Mouse (Mus musculus): ENCODE results near the gene Pax7.

DNA sequence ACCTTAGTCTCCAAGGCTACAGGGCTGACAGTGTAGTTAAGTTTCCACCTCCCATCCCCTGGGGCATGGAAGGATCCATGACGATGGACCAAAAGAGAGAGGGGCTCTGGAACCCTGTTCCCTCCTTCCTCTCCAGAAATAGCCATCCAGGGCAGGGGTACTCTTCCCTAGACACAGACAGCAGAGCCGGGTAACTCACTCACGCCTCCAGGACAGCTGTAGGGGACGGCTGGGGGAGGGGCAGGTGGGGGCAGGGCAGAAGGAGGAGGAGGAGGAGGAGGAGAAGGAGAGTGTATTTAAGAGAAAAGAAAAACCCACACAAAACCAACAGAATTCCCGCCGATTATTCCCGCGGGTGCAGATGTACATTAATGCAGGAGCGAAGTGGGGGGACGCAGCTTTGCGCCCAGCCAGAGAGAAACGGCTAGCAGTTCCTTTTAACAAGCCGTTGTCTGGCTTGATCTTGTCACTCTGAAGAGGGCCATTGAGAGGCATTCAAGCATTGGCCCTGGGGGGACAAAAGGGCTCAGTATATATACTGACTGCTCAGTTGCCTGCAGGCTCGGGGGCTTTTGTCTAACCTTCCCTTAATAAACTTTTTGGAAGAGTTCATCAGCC lies 26.0 kb downstream of the Pax7 start:
- TF ChIP-seq CTCF (IDR thresholded peaks at IDR 0.05; ENCODE audit: low read depth, low read length) = no peak
- no peak for TF ChIP-seq POLR2A (IDR thresholded peaks at IDR 0.05; ENCODE audit: extremely low read depth, insufficient read depth, low read length)
